Mouse (Mus musculus): ENCODE results near the gene Atn1.

GRCm38 (mm10) chr6:124711824-124712782, 44.2 kb downstream of the Atn1 start, which contains the start of the genes Emg1 and Phb2:
- TF ChIP-seq POLR2A (IDR thresholded peaks at IDR 0.05; ENCODE audit: control insufficient read depth in 1 of 2, insufficient read depth in 1 of 2, low read depth in 1 of 2, low read length in 2 of 2, poor library complexity in 1 of 2), result peak; percentile 49 to 81
- peak; percentile 96 for TF ChIP-seq SIN3A (IDR thresholded peaks at IDR 0.05; ENCODE audit: low read length)
- TF ChIP-seq ZNF384 (IDR thresholded peaks at IDR 0.05; ENCODE audit: low read depth, low read length), result peak; percentile 55; the same call in 1 of the 2 replicates
- peak; percentile 92 for TF ChIP-seq KAT2A (conservative IDR thresholded peaks at IDR 0.05; ENCODE audit: low read depth, low read length)
- peak; percentile 77 for TF ChIP-seq MAX (IDR thresholded peaks at IDR 0.05; ENCODE audit: low read length)
- TF ChIP-seq USF1 (IDR thresholded peaks at IDR 0.05; ENCODE audit: low read depth, low read length), result no peak
